Mouse (Mus musculus): ENCODE results near the gene D230025D16Rik. TPM values are rescaled to one million over a fixed set of nuclear protein-coding genes. Genes with fewer than 3 reads are reported as not detected.
"Not testable (repeated sequence)": the region's sequence is repeated elsewhere in the genome, so short reads cannot be mapped to it uniquely, and the experiment has no call there.

Gene D230025D16Rik
- polyA plus RNA-seq, 1 experiment from 2014 or later = 33.1 TPM

DNA sequence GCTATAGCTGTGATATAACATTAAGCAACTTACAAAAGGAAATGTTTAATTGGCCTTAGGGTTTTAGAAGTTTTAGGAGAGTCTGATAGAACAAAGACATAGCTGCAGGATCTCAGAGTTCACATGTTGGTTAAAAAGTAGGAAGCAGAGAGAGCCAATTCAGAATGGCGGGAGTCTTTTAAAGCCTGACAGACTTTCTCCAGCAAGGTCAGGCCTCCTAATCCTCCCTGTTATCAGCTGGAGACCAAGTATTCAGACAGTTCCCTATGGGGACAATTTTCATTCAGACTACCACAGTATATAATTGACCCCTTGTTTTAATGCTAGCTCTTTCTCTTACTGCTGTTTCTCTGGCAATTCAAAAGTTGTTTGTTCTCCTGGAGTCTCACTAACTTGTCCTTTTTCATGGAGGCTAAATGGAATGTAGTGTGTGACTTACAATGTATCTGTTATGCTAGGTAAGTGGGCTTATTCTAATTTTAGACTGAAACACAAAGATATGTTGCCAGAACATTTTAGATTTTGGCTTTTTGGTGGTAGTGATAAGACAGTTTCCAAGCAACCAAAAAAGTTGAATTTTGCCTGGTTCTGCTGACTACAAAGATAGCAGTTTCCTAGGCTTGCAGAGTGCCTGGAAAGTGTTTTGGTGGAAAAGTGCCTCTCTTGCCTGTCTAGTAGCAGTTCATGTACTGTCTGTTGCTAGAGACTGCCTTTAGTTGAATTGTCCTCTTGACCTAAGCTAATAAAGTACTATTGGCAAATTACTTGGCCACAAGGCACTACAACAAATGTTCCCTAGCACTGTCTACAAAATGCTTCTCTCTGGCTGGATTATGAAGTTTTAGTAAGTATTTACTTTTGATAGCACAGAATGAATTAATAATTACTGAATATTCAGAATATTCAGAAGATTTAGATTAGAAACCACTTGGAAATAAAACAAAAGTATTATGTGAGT is 15.5 kb upstream of the D230025D16Rik start:
- no peak overlapping the region for H3K4me2 ChIP-seq (replicated peaks)
- no peak overlapping the region for H3K9ac ChIP-seq
- ATAC-seq (ENCODE audit: low FRiP score) (no peak), DNase-seq (ENCODE audit: low spot score) (no peak)
- no peaks in the 10 kb centered on the region for H3K36me3 ChIP-seq (replicated peaks; ENCODE audit: control insufficient read depth, insufficient read depth)
- peaks cover 3% of the 10 kb centered on the region; the same call in 1 of the 2 replicates for H3K4me1 ChIP-seq (replicated peaks; ENCODE audit: control insufficient read depth, insufficient read depth, low read length)
- no peaks in the 10 kb centered on the region for H3K27me3 ChIP-seq (ENCODE audit: control insufficient read depth, insufficient read depth, low read length)
- WGBS = 69% methylated on average over 1 of the region's 1 CpGs
- H3K4me3 ChIP-seq (replicated peaks; ENCODE audit: low read length) = no peak overlapping the region
- no peaks in the 10 kb centered on the region for H3K9me3 ChIP-seq (ENCODE audit: control insufficient read depth, low read length)
- H3K27ac ChIP-seq = no peak overlapping the region

DNA sequence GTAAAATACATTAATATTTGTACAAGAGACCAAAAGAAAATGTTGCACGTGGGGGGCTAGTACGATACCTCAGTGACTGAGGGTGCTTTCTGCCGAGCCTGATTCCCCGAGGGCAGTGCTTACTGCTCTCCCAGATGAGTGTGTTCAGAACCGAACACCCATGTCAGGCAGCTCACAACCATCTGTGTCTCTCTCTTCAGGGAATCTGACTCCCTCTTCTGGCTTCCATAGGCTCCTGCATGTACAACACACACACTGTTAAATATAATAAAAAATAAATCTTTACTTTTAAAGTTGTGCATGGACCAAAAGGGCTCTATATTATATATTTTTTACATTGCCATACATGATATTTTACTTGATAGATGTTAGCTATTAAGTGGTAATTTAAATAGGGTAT is 10.8 kb upstream of the D230025D16Rik start:
- ATAC-seq (ENCODE audit: low FRiP score) (no peak), DNase-seq (ENCODE audit: low spot score) (no peak)
- Histone ChIP-seq H3K27me3 (ENCODE audit: control insufficient read depth, insufficient read depth, low read length) (no peaks in the 10 kb centered on the region), H3K9ac (no peak overlapping the region), H3K4me3 (replicated peaks; ENCODE audit: low read length) (no peak overlapping the region), H3K4me1 (replicated peaks; ENCODE audit: control insufficient read depth, insufficient read depth, low read length) (no peaks in the 10 kb centered on the region), H3K27ac (no peak overlapping the region), H3K36me3 (replicated peaks; ENCODE audit: control insufficient read depth, insufficient read depth) (peaks cover 5% of the 10 kb centered on the region; the same call in 1 of the 2 replicates), H3K4me2 (replicated peaks) (no peak overlapping the region), H3K9me3 (ENCODE audit: control insufficient read depth, low read length) (no peaks in the 10 kb centered on the region)
- 93% methylated on average over 5 of the region's 5 CpGs for WGBS

DNA sequence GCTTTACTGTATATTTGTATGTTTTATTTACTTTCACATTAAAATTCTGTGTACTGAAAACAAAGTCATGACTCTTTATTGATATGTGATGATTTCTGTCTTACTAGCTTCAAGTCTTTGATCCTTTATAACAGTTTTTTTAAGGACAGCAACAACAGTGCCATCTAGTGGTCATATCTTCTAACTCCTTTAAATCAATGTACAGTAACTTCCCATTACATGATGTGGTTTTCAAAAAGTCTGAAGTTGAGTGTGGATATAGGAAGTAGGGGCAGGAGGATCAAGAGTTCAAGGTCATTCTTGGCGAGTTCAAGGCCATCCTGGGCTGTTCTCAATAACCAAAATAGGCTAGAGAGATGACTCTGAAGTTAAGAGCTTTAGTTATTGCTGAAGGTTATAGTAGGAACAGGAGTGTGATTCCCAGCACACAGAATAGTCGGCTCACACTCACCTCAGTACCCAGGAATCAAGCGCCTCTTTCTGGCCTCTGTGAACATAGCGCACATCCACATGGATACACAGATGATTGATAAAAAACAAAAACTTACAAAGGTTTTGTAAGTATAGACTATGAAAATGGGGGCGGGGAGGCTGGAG is 6.9 kb upstream of the D230025D16Rik start:
- H3K4me1 ChIP-seq (replicated peaks; ENCODE audit: control insufficient read depth, insufficient read depth, low read length) = no peaks in the 10 kb centered on the region
- H3K27ac ChIP-seq = no peak overlapping the region
- 85% methylated on average over 5 of the region's 5 CpGs for WGBS
- H3K36me3 ChIP-seq (replicated peaks; ENCODE audit: control insufficient read depth, insufficient read depth) = peaks cover 5% of the 10 kb centered on the region; the same call in 1 of the 2 replicates
- no peak overlapping the region for H3K4me2 ChIP-seq (replicated peaks)
- H3K9me3 ChIP-seq (ENCODE audit: control insufficient read depth, low read length) = no peaks in the 10 kb centered on the region
- H3K27me3 ChIP-seq (ENCODE audit: control insufficient read depth, insufficient read depth, low read length) = no peaks in the 10 kb centered on the region
- no peak overlapping the region for H3K9ac ChIP-seq
- H3K4me3 ChIP-seq (replicated peaks; ENCODE audit: low read length) = no peak overlapping the region
- DNase-seq (ENCODE audit: low spot score) (peak; percentile 90), ATAC-seq (ENCODE audit: low FRiP score) (no peak)

DNA sequence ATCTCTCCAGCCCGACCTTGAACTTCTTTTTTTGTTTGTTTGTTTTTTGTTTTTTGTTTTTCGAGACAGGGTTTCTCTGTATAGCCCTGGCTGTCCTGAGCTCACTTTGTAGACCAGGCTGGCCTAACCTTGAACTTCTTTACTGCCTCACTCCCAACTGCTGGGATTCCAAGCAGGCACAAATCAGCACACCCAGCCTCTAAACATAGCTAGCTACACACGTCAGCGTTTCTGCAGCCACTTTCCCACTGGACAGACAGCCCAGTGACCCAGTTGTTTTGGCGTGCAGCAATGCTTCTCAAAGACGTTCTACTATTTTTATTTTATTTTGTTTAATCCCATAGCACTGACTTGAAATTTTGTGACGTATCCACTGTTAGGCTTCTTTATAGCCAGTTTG is 1.1 kb upstream of the D230025D16Rik start:
- no peaks in the 10 kb centered on the region for H3K27me3 ChIP-seq (ENCODE audit: control insufficient read depth, insufficient read depth, low read length)
- H3K4me1 ChIP-seq (replicated peaks; ENCODE audit: control insufficient read depth, insufficient read depth, low read length) = peaks cover 9% of the 10 kb centered on the region
- no peak overlapping the region for H3K4me3 ChIP-seq (replicated peaks; ENCODE audit: low read length)
- no peaks in the 10 kb centered on the region for H3K9me3 ChIP-seq (ENCODE audit: control insufficient read depth, low read length)
- peak overlapping the region; percentile 74 for H3K4me2 ChIP-seq (replicated peaks)
- H3K36me3 ChIP-seq (replicated peaks; ENCODE audit: control insufficient read depth, insufficient read depth) = no peaks in the 10 kb centered on the region
- no peak overlapping the region for H3K9ac ChIP-seq
- H3K27ac ChIP-seq = no peak overlapping the region
- WGBS = 85% methylated on average over 7 of the region's 7 CpGs
- DNase-seq (ENCODE audit: low spot score) = no peak
- ATAC-seq (ENCODE audit: low FRiP score) = no peak

DNA sequence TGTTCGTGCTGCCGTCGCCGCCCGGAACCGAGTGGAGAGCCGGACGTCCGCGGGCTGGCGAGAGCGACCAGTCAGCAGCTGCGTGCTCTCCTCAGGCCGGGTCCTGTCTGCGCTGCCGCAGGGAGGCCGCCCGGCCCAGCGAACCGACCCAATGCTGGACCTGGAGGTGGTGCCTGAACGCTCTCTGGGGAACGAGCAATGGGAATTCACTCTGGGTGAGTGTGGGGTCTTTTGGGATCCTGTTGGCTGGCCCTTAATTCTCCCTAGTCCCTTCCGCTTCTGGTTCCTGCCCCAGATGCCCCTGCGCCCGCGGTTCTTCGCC is 288 bp downstream of the D230025D16Rik start:
- Histone ChIP-seq H3K4me1 (replicated peaks; ENCODE audit: control insufficient read depth, insufficient read depth, low read length) (peaks cover 9% of the 10 kb centered on the region), H3K9ac (peak overlapping the region; percentile 88), H3K36me3 (replicated peaks; ENCODE audit: control insufficient read depth, insufficient read depth) (no peaks in the 10 kb centered on the region), H3K27ac (peak overlapping the region; percentile 73), H3K4me3 (replicated peaks; ENCODE audit: low read length) (peak overlapping the region; percentile 83), H3K9me3 (ENCODE audit: control insufficient read depth, low read length) (no peaks in the 10 kb centered on the region), H3K27me3 (ENCODE audit: control insufficient read depth, insufficient read depth, low read length) (no peaks in the 10 kb centered on the region), H3K4me2 (replicated peaks) (peak overlapping the region; percentile 74)
- ATAC-seq (ENCODE audit: low FRiP score) (no peak), DNase-seq (ENCODE audit: low spot score) (no peak)
- WGBS = under 1% methylated on average over 27 of the region's 27 CpGs

DNA sequence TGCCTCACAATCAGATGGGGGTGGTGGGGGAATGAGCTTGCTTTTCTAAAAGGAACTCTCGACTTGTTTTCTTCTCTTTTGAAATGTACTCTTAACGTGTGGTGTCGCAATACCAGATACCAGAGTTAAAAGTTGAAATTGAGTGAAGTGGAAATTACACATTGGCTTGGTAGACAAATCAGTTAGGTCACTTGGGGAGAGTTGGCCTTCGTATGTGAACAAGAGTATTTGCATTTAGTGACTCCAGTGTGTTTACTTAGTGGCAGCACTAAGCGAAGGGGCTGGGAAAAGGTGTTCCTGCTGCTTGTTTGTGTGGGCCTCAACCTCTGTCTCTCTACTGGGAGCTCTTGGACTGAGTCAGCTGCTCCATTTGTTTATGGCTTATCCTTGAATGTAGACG is 972 bp downstream of the D230025D16Rik start:
- 37% methylated on average over 6 of the region's 6 CpGs for WGBS
- Histone ChIP-seq H3K4me2 (replicated peaks) (peak overlapping the region; percentile 74), H3K4me3 (replicated peaks; ENCODE audit: low read length) (peak overlapping the region; percentile 83), H3K27ac (no peak overlapping the region), H3K9ac (peak overlapping the region; percentile 88), H3K9me3 (ENCODE audit: control insufficient read depth, low read length) (no peaks in the 10 kb centered on the region), H3K27me3 (ENCODE audit: control insufficient read depth, insufficient read depth, low read length) (no peaks in the 10 kb centered on the region), H3K36me3 (replicated peaks; ENCODE audit: control insufficient read depth, insufficient read depth) (no peaks in the 10 kb centered on the region), H3K4me1 (replicated peaks; ENCODE audit: control insufficient read depth, insufficient read depth, low read length) (peaks cover 9% of the 10 kb centered on the region)
- ATAC-seq (ENCODE audit: low FRiP score) (no peak), DNase-seq (ENCODE audit: low spot score) (no peak)

DNA sequence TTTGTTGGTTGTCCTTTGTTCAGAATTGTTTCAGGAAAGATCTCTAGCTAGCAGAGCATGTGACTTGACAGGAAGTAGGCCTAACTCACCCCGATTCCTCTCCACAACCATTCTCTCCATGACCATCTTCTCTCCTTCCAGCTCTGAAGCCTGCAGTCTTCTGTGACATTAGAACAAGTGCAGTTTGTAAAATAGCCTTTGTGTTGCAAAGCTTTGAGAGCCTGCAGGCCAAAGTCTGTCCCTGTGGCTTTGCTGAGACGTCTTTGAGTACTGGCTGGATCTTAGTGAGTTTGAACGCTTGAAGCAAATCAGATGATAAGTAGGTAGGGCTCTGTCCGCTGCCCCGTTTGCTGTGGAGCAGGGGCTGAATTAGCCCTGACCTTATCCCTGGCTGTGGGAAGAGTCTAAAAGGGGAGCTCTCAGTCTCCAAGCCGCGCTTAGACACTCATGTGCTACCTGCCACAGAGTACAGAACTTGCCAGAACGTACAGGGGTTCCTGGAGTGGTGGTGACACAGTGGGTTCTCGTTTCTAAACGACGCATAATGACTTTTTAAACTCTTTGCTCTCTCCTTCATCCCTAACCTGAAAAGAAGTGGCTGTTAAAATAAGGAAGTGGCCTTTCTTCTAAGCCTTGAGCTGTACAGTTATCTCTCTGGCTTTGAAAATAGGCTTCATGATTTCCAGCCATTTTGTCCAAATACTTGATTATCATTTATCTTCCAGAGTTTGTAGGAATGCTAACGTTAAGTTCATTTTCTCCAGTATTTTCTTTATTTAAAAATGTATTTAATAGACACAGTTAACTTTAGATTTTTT is 6.8 kb downstream of the D230025D16Rik start:
- Histone ChIP-seq H3K4me3 (replicated peaks; ENCODE audit: low read length) (no peak overlapping the region), H3K9ac (no peak overlapping the region), H3K4me2 (replicated peaks) (no peak overlapping the region), H3K27ac (no peak overlapping the region), H3K36me3 (replicated peaks; ENCODE audit: control insufficient read depth, insufficient read depth) (peaks cover 38% of the 10 kb centered on the region), H3K9me3 (ENCODE audit: control insufficient read depth, low read length) (no peaks in the 10 kb centered on the region), H3K27me3 (ENCODE audit: control insufficient read depth, insufficient read depth, low read length) (no peaks in the 10 kb centered on the region), H3K4me1 (replicated peaks; ENCODE audit: control insufficient read depth, insufficient read depth, low read length) (no peaks in the 10 kb centered on the region)
- DNase-seq (ENCODE audit: low spot score) (no peak), ATAC-seq (ENCODE audit: low FRiP score) (no peak)
- WGBS = 85% methylated on average over 12 of the region's 12 CpGs

DNA sequence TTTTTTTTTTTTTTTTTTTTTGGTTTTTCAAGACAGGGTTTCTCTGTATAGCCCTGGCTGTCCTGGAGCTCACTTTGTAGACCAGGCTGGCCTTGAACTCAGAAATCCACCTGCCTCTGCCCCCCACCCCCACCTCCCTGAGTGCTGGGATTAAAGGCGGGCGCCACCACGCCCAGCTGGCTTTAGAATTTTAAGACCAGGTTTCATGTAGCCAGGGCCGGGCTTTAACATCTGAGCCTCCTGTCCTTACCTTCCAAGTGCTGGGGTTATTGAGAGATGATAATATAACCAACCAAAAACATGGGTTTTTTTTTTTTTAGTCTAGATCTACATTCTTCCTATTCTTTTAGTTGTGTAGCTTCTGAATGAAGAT is 7.4 kb downstream of the D230025D16Rik start:
- H3K9me3 ChIP-seq (ENCODE audit: control insufficient read depth, low read length); H3K9ac ChIP-seq; H3K27ac ChIP-seq; DNase-seq (ENCODE audit: low spot score); H3K4me3 ChIP-seq (replicated peaks; ENCODE audit: low read length); ATAC-seq (ENCODE audit: low FRiP score); H3K4me1 ChIP-seq (replicated peaks; ENCODE audit: control insufficient read depth, insufficient read depth, low read length); H3K27me3 ChIP-seq (ENCODE audit: control insufficient read depth, insufficient read depth, low read length); H3K4me2 ChIP-seq (replicated peaks): not testable (repeated sequence)
- H3K36me3 ChIP-seq (replicated peaks; ENCODE audit: control insufficient read depth, insufficient read depth) = peaks cover 38% of the 10 kb centered on the region
- WGBS = 95% methylated on average over 4 of the region's 4 CpGs

Measured in hindbrain, embryonic 14.5 days (tissue).